Mouse (Mus musculus): ENCODE data around the gene Asrgl1.

Asrgl1 gene

DNA sequence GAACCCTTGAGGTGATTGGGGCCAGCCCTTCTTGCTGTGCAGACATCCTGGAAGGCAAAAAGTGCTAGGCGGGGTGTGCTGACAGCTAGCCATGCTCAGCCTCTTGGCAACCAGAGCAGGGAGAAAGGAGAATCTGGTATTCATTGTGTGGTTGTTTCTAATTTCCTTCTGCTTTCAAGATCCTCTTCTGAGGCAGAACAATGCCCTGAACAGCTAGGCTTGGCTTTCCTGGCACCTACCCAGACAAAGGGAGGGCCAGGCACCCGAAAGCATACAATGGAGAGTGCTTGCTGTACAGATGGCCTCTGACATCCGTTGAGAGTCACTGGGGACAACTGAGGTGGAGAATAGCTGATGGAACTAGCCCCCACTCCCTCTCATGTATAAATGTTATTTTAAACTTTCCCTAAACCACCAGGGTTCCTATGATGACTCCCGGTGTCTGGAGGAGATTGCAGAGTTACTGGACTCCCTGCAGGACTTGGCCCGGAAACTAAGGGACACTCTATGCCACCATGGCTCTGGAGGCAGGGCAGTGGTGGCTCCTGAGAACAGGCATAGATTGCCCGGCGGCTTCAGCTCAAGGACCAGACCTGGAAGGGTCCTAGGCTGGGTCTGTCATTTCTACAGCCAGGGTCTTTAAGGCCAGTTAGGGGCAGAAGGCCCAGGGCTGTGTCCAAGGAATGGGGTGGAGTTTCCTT is 63.8 kb downstream of the Asrgl1 start:
- DNase-seq (ENCODE audit: low spot score in 2 of 2) = no peak

- no peak for DNase-seq (ENCODE audit: low spot score in 2 of 2)
These were observed 65.1 kb downstream of the Asrgl1 start for GRCm38 (mm10) chr19:9070316-9070715.

DNA sequence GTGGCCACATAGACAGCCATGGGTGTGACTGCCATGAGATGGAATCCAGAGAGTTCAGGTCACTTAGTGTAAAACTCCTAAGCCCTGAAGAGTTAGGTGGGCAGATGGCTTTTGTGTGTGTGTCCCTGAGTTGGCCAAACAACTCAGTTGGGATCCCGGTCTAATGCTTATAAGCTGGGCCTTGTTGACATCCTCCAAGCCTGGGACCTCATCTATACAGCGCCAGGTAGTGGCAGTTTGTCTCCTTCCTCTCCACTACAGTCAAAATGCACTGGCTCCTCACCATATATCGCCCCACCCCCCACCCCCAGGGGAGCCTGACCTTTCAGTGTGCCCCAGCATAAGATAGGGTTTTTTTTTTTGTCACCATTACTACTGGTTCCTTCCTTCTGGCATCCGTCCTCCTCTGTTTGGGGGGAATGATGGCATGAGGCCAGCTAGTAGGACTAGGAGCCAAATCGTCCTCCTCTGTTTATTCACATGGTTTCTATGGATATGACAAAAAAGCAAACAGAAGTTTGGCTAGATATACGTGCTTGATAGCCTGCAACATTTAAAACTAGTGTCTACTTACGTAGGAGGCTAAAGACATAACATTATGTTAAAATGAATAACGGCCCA is 65.6 kb downstream of the Asrgl1 start:
- DNase-seq (ENCODE audit: low spot score in 2 of 2) = no peak

- DNase-seq (ENCODE audit: low spot score in 2 of 2) = no peak
These were observed 68.1 kb downstream of the Asrgl1 start for GRCm38 (mm10) chr19:9067292-9067691.

DNA sequence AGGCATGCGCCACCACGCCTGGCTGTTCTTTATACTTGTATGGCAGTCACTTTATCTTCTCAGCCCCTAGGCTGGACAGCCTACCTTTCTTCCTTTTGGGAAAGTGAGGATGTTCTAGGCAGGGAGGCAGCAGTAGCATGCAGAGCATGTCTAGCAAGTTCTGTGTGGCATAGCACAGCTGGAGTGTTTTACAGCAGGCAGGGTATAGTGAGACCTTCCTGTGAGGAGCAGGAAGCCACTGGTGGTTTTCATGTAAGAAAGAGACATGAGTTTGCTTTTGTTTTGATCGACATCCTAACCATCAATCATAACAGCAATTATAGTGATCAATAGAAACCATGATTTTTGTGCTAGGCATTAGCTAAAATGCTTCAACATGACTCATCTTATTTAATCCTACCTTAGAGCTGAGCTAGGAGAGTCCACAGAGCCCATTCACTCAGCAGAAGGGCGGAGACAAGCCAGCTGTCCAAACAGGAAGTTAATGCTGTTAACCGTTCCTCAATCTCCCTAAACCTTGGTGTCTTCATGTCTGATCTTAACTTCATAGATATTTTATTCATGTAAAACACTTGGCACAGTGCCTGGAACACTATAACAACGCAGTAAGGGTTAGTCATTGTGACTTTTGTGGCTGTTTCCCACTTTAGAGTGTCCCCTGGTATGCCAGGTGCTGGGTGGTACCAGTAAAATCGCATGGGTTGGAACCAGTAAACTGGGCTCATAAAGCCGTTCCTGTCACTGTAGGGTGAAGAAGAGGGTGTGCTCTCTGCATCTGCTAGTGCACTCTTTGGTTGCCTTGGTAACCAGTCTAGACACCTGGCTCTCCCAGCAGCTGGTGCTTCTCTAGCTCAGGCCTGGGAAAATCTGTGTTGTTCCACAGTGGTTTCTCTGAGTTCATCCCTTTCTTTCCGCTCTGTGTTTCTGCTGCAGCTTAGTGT is 69.5 kb downstream of the Asrgl1 start:
- no peak for DNase-seq (ENCODE audit: low spot score in 2 of 2)

GRCm38 (mm10) chr19:9063831-9064230 is 71.6 kb downstream of the Asrgl1 start:
- no peak for DNase-seq (ENCODE audit: low spot score in 2 of 2)

- no peak for DNase-seq (ENCODE audit: low spot score in 2 of 2)
These were observed 72.6 kb downstream of the Asrgl1 start for GRCm38 (mm10) chr19:9062822-9063221.

DNA sequence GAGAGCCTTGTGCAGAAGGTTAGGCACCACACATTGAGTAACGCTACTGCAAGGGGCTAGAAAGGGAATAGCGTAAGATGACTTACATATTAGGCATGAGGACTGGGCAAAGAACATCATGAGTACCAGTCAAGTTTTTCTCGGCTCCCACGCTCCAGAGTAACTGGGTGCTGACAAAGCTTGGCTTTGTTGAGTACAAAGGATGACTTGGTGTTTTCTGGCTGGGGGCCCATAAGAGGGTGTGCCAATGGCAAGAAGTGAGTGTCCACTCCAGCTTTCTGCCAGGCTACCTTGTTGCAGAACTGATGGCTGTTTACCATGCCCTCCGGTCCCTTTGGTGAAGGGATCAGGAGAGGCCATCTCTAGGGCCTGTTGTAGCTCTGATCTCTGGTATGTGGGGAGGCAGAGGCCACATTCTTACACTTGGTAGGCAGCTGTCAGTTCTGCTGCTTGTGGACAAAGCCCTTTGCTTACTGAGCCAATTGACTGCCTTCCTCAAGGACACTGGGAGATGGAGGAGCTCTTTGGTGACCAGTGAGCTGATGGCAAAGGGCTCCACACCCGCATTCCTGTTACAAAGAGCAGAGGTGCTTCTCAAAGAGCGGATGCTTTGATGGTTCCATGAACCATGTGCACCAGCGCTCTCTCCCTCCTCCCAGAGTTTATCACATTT is 74.1 kb downstream of the Asrgl1 start:
- no peak for DNase-seq (ENCODE audit: low spot score in 2 of 2)

GRCm38 (mm10) chr19:9060103-9060502 is 75.3 kb downstream of the Asrgl1 start:
- DNase-seq (ENCODE audit: low spot score in 2 of 2) = no peak

Data from frontal cortex, postnatal 25 days (tissue).